11 mouse cellular contexts compared by ENCODE assay signal in genomic region chr14:79724002-79724681, GRCm38 (mm10). TPM values are rescaled to one million over a fixed set of nuclear protein-coding genes. Genes with fewer than 3 reads are reported as not detected.
DNase-seq lines count a peak whose midpoint lies in the region; ATAC-seq and TF ChIP-seq lines count a peak whose summit lies in the region.
"Had no signal": no experiment of that assay in that cellular context is flagged by ENCODE, and none has a peak within 500 bp of the region (broad histone marks: within the 10 kb centered on the region; RNA-seq: fewer than 3 reads in every experiment).

No protein-coding gene starts in this region.

- peak overlapping the region; percentile 28 for H3K4me2 ChIP-seq in midbrain, embryonic 16.5 days (ENCODE audit: low read length)

- H3K27ac ChIP-seq in midbrain, embryonic 16.5 days (ENCODE audit: low read length) = peak overlapping the region; percentile 81
- no peak overlapping the region for H3K27ac ChIP-seq in thymus, adult 2 months (ENCODE audit: control insufficient read depth, insufficient read depth, low read length)

- H3K9ac ChIP-seq in midbrain, embryonic 16.5 days (ENCODE audit: low read depth, low read length) = peak overlapping the region; percentile 27; the same call in 1 of the 2 replicates

- DNase-seq in frontal cortex, postnatal 14 days (ENCODE audit: low spot score in 2 of 2) = no peak
- peak; percentile 77 for DNase-seq in brain, embryonic 18.5 days (ENCODE audit: low read depth, low spot score)
- peak; percentile 51 to 84 for DNase-seq in layer of hippocampus, adult 18-20 months (ENCODE audit: low spot score in 2 of 2)
- no peak for DNase-seq in embryo, embryonic 11 days
- DNase-seq in T-cell, adult 2 months (ENCODE audit: low spot score) = no peak
- no peak for DNase-seq in thymus, adult 2 months
- DNase-seq: adrenal gland, postnatal 36 days; kidney, adult 9 months had no signal

- peak; percentile 77 for ATAC-seq in frontal cortex, adult (ENCODE audit: low TSS enrichment)
- peak; percentile 94 for ATAC-seq in midbrain, embryonic 16.5 days

- peaks cover 30% of the 10 kb centered on the region for H3K4me1 ChIP-seq in midbrain, embryonic 16.5 days (ENCODE audit: control insufficient read depth, insufficient read depth, low read length)
- H3K4me1 ChIP-seq in thymus, adult 2 months (replicated peaks; ENCODE audit: control insufficient read depth, insufficient read depth, low read length) = no peaks in the 10 kb centered on the region

- TF ChIP-seq CTCF in thymus, adult 2 months (IDR thresholded peaks at IDR 0.05; ENCODE audit: borderline replicate concordance, control insufficient read depth, extremely low read depth, insufficient read depth, low read length, poor library complexity) = no peak

- H3K27me3 ChIP-seq in midbrain, embryonic 16.5 days (ENCODE audit: control insufficient read depth, insufficient read depth, low read depth, low read length) = no peaks in the 10 kb centered on the region
- no peaks in the 10 kb centered on the region for H3K27me3 ChIP-seq in thymus, adult 2 months (ENCODE audit: control insufficient read depth, insufficient read depth, low read length)

- no peaks in the 10 kb centered on the region for H3K9me3 ChIP-seq in midbrain, embryonic 16.5 days (replicated peaks; ENCODE audit: control insufficient read depth, low read length, poor library complexity, severe bottlenecking)

- H3K36me3 ChIP-seq in midbrain, embryonic 16.5 days (ENCODE audit: control insufficient read depth, insufficient read depth, low read length) = no peaks in the 10 kb centered on the region
- no peaks in the 10 kb centered on the region for H3K36me3 ChIP-seq in thymus, adult 2 months (ENCODE audit: control insufficient read depth, insufficient read depth, low read length)

- no peak for TF ChIP-seq POLR2A in thymus, adult 2 months (IDR thresholded peaks at IDR 0.05; ENCODE audit: control insufficient read depth, extremely low read depth, insufficient read depth, low read length, poor library complexity)

- H3K4me3 ChIP-seq in midbrain, embryonic 16.5 days (ENCODE audit: low read depth, low read length) = no peak overlapping the region
- no peak overlapping the region for H3K4me3 ChIP-seq in thymus, adult 2 months (ENCODE audit: control insufficient read depth, insufficient read depth, low read length)

- 38% methylated on average over 18 of the region's 18 CpGs for WGBS in midbrain, embryonic 16.5 days
- WGBS in thymus, adult 2 months = 92% methylated on average over 18 of the region's 18 CpGs

RNA-seq across cellular contexts. Expression of gene Pcdh8, which starts 47.0 kb away (rescaled TPM):
- 10 to 100 TPM; 86.8 to 88.3 TPM for total RNA-seq in layer of hippocampus, adult 18-20 months (2021)
- 54.5 and 64.5 TPM in 2 replicates for polyA plus RNA-seq in midbrain, embryonic 16.5 days (2015; fragmentation: Nextera tagmentation; extraction: Ambion mirVana)
- polyA plus RNA-seq in thymus, adult 2 months (2012; rRNA removed) = 0.38 and 0.39 TPM in 2 replicates
- total RNA-seq: common myeloid progenitor, adult 5-6 weeks had no signal

Comparison
In these comparisons a context has a peak if more than half of its experiments do, and no peak if none do; other contexts are left out.
1. DNase-seq: peak in brain, embryonic 18.5 days (single experiment) and layer of hippocampus, adult 18-20 months (2 of 2); none in frontal cortex, postnatal 14 days (0 of 2), embryo, embryonic 11 days (single experiment), T-cell, adult 2 months (single experiment) and thymus, adult 2 months (single experiment).
2. RNA of gene Pcdh8, which starts 47.0 kb away (polyA plus RNA-seq): 54.5 to 64.5 TPM in midbrain, embryonic 16.5 days; 0.38 to 0.39 TPM in thymus, adult 2 months; every median in the first group is over 10 times any median in the second.